Mouse (Mus musculus) lung, postnatal 10 days (tissue): ENCODE measurements at regions not wholly inside any gene's neighbourhood (a gene's known extent, or its start where the extent isn't known, plus 50 kb on each side); places are given as distances from the start of the nearest gene placed in this dataset.

Source experiments
- DNase-seq: peaks from one replicate; pipeline ENCODE4 v3.0.0; 2021

- no peak for DNase-seq
Observed at GRCm38 (mm10) chr6:100517662-100518061, 153.3 kb downstream of the Shq1 start.

GRCm38 (mm10) chr6:100512676-100513075 lies 158.3 kb downstream of the Shq1 start:
- DNase-seq = no peak

GRCm38 (mm10) chr6:100510676-100511075 lies 160.3 kb downstream of the Shq1 start:
- DNase-seq = no peak

- no peak for DNase-seq
Observed at GRCm38 (mm10) chr6:100505506-100506247, 165.3 kb downstream of the Shq1 start.

GRCm38 (mm10) chr6:100502961-100503782 lies 167.8 kb downstream of the Shq1 start:
- DNase-seq = peak; percentile 33

GRCm38 (mm10) chr6:100502139-100502538 lies 168.8 kb downstream of the Shq1 start:
- DNase-seq = no peak

- DNase-seq = no peak
Observed at GRCm38 (mm10) chr6:100500741-100501140, 170.2 kb downstream of the Shq1 start.

GRCm38 (mm10) chr6:100500060-100500459 lies 170.9 kb downstream of the Shq1 start:
- DNase-seq = no peak

- peak; percentile 39 for DNase-seq
Observed at GRCm38 (mm10) chr6:100498861-100499271, 172.1 kb downstream of the Shq1 start.

GRCm38 (mm10) chr6:100498126-100498525 lies 172.8 kb downstream of the Shq1 start:
- DNase-seq = no peak

GRCm38 (mm10) chr6:100496135-100496534 lies 174.8 kb downstream of the Shq1 start:
- no peak for DNase-seq

- peak; percentile 73 for DNase-seq
Observed at GRCm38 (mm10) chr6:100495131-100495530, 175.8 kb downstream of the Shq1 start.

- DNase-seq = no peak
Observed at GRCm38 (mm10) chr6:100493558-100493957, 177.4 kb downstream of the Shq1 start.

- no peak for DNase-seq
Observed at GRCm38 (mm10) chr6:100491811-100492210, 179.1 kb downstream of the Shq1 start.

- DNase-seq = no peak
Observed at GRCm38 (mm10) chr6:100490920-100491712, 179.8 kb downstream of the Shq1 start.

GRCm38 (mm10) chr6:100483836-100484235 lies 187.1 kb downstream of the Shq1 start:
- DNase-seq = no peak

GRCm38 (mm10) chr6:100483084-100483810 lies 187.7 kb downstream of the Shq1 start:
- peak; percentile 22 for DNase-seq

GRCm38 (mm10) chr6:100482572-100482971 lies 188.4 kb downstream of the Shq1 start:
- DNase-seq = no peak

- no peak for DNase-seq
Observed at GRCm38 (mm10) chr6:100480525-100480924, 190.4 kb downstream of the Shq1 start.

GRCm38 (mm10) chr6:100479881-100480280 lies 191.1 kb downstream of the Shq1 start:
- peak; percentile 87 for DNase-seq

- no peak for DNase-seq
Observed at GRCm38 (mm10) chr6:100479455-100479854, 191.5 kb downstream of the Shq1 start.

- no peak for DNase-seq
Observed at GRCm38 (mm10) chr6:100476550-100477366, 189.5 kb upstream of the Rybp start.
